Comparison of ENCODE assay signal across 18 mouse cellular contexts in the genomic region with DNA sequence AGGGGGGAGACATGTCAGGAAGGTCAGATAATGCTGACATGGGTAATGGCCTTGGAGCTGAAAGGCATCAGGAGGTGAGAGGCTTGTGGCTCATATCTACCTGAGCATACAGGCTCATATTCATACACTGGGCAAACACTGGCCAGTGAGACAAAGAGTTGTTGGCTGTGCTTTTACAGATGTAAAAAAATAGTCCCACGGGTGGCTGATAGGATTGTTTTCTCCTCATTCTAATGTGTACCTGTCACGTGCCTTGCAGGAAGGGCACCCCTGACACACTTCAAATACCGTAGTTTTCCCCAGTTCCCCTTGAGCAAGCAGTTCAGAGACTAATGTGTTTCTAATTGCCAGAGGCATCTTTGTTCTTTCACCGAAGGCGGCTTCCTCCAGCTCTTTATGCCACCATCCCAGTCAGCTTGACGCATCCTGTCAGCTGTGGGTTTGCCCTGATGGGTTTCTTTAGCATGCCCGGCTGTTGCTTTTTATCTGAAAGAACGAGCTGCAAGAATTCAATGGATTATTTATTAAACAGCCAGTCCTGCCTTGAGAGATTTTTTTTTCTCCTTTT.
DNase-seq lines count a peak whose midpoint lies in the region; ATAC-seq and TF ChIP-seq lines count a peak whose summit lies in the region.
"Had no signal": no experiment of that assay in that cellular context is flagged by ENCODE, and none has a peak within 500 bp of the region (broad histone marks: within the 10 kb centered on the region; RNA-seq: fewer than 3 reads in every experiment).

No protein-coding gene starts in this region.

- TF ChIP-seq CTCF in forebrain, postnatal 0 days (IDR thresholded peaks at IDR 0.05; ENCODE audit: low read depth), result no peak

- WGBS in hindbrain, embryonic 12.5 days, result 18% methylated on average over 8 of the region's 8 CpGs
- WGBS in hindbrain, embryonic 10.5 days, result 26% methylated on average over 8 of the region's 8 CpGs
- 17% methylated on average over 8 of the region's 8 CpGs for WGBS in embryonic facial prominence, embryonic 14.5 days
- 7% methylated on average over 8 of the region's 8 CpGs for WGBS in forebrain, postnatal 0 days
- WGBS in midbrain, embryonic 15.5 days, result 8% methylated on average over 8 of the region's 8 CpGs
- 56% methylated on average over 8 of the region's 8 CpGs for WGBS in liver, embryonic 12.5 days (ENCODE audit: insufficient replicate concordance)

- H3K4me1 ChIP-seq in hindbrain, embryonic 12.5 days, result peaks cover 8% of the 10 kb centered on the region
- peaks cover 19% of the 10 kb centered on the region for H3K4me1 ChIP-seq in hindbrain, embryonic 10.5 days (replicated peaks)
- H3K4me1 ChIP-seq in embryonic facial prominence, embryonic 14.5 days (ENCODE audit: control insufficient read depth, insufficient read depth, low read length), result no peaks in the 10 kb centered on the region
- no peaks in the 10 kb centered on the region for H3K4me1 ChIP-seq in forebrain, postnatal 0 days (ENCODE audit: insufficient read depth)
- peaks cover 18% of the 10 kb centered on the region for H3K4me1 ChIP-seq in midbrain, embryonic 15.5 days
- H3K4me1 ChIP-seq in liver, embryonic 12.5 days, result no peaks in the 10 kb centered on the region

- no peaks in the 10 kb centered on the region for H3K27me3 ChIP-seq in hindbrain, embryonic 12.5 days
- no peaks in the 10 kb centered on the region for H3K27me3 ChIP-seq in hindbrain, embryonic 10.5 days (ENCODE audit: insufficient read depth, poor library complexity, severe bottlenecking)
- H3K27me3 ChIP-seq in embryonic facial prominence, embryonic 14.5 days (replicated peaks; ENCODE audit: control insufficient read depth, insufficient read depth, low read length), result no peaks in the 10 kb centered on the region
- H3K27me3 ChIP-seq in forebrain, postnatal 0 days (ENCODE audit: insufficient read depth, low read length), result no peaks in the 10 kb centered on the region
- H3K27me3 ChIP-seq in midbrain, embryonic 15.5 days (replicated peaks), result no peaks in the 10 kb centered on the region
- no peaks in the 10 kb centered on the region for H3K27me3 ChIP-seq in liver, embryonic 12.5 days (replicated peaks)

- no peaks in the 10 kb centered on the region for H3K9me3 ChIP-seq in hindbrain, embryonic 12.5 days (replicated peaks)
- H3K9me3 ChIP-seq in hindbrain, embryonic 10.5 days, result no peaks in the 10 kb centered on the region
- no peaks in the 10 kb centered on the region for H3K9me3 ChIP-seq in embryonic facial prominence, embryonic 14.5 days (ENCODE audit: control insufficient read depth, low read length)
- H3K9me3 ChIP-seq in forebrain, postnatal 0 days (ENCODE audit: low read length), result no peaks in the 10 kb centered on the region
- H3K9me3 ChIP-seq in midbrain, embryonic 15.5 days, result no peaks in the 10 kb centered on the region
- no peaks in the 10 kb centered on the region for H3K9me3 ChIP-seq in liver, embryonic 12.5 days (replicated peaks)

- no peak for DNase-seq in hindbrain, embryonic 10.5 days (ENCODE audit: low spot score)
- DNase-seq in embryonic facial prominence, embryonic 14.5 days (ENCODE audit: low spot score), result peak; percentile 38
- DNase-seq in forebrain, postnatal 0 days, result peak; percentile 49
- DNase-seq in spleen, postnatal 10 days (ENCODE audit: low spot score in 2 of 2), result no peak
- DNase-seq: adrenal gland, postnatal 10 days; B cell, adult 2 months; cerebellum, adult 8-10 months; gastrocnemius, postnatal 14 days; kidney, adult 2 months; kidney, postnatal 4 days; left cerebral cortex, postnatal 4 days; lung, adult 2 months; lung, postnatal 4 days; thymus, postnatal 25 days had no signal

- no peak overlapping the region for H3K4me2 ChIP-seq in hindbrain, embryonic 12.5 days (replicated peaks)
- no peak overlapping the region for H3K4me2 ChIP-seq in embryonic facial prominence, embryonic 14.5 days (ENCODE audit: low read depth, low read length)
- no peak overlapping the region for H3K4me2 ChIP-seq in forebrain, postnatal 0 days (ENCODE audit: low read depth)
- no peak overlapping the region for H3K4me2 ChIP-seq in midbrain, embryonic 15.5 days
- H3K4me2 ChIP-seq in liver, embryonic 12.5 days, result no peak overlapping the region

- no peak for ATAC-seq in hindbrain, embryonic 12.5 days (ENCODE audit: low FRiP score)
- ATAC-seq in embryonic facial prominence, embryonic 14.5 days (ENCODE audit: low read depth), result no peak
- peak; percentile 76 for ATAC-seq in forebrain, postnatal 0 days
- peak; percentile 80 for ATAC-seq in midbrain, embryonic 15.5 days (replicated peaks)
- no peak for ATAC-seq in monocyte, adult 5-6 weeks (replicated peaks; ENCODE audit: insufficient number of reproducible peaks, low FRiP score, low TSS enrichment, poor library complexity, severe bottlenecking)
- no peak for ATAC-seq in liver, embryonic 12.5 days

- H3K4me3 ChIP-seq in hindbrain, embryonic 12.5 days, result no peak overlapping the region
- H3K4me3 ChIP-seq in hindbrain, embryonic 10.5 days, result no peak overlapping the region
- H3K4me3 ChIP-seq in embryonic facial prominence, embryonic 14.5 days (ENCODE audit: low read depth, low read length), result no peak overlapping the region
- no peak overlapping the region for H3K4me3 ChIP-seq in forebrain, postnatal 0 days (ENCODE audit: low read depth, low read length)
- no peak overlapping the region for H3K4me3 ChIP-seq in midbrain, embryonic 15.5 days
- H3K4me3 ChIP-seq in liver, embryonic 12.5 days, result no peak overlapping the region

- H3K27ac ChIP-seq in hindbrain, embryonic 12.5 days, result 0 out of 2 replicates have a peak overlapping the region, but pooled peaks have one; percentile 24
- H3K27ac ChIP-seq in hindbrain, embryonic 10.5 days, result no peak overlapping the region
- no peak overlapping the region for H3K27ac ChIP-seq in embryonic facial prominence, embryonic 14.5 days (replicated peaks; ENCODE audit: low read depth, low read length)
- H3K27ac ChIP-seq in forebrain, postnatal 0 days (ENCODE audit: low read depth, low read length), result 0 out of 2 replicates have a peak overlapping the region, but pooled peaks have one; percentile 15
- H3K27ac ChIP-seq in midbrain, embryonic 15.5 days, result peak overlapping the region; percentile 67
- H3K27ac ChIP-seq in liver, embryonic 12.5 days, result no peak overlapping the region

- H3K9ac ChIP-seq in hindbrain, embryonic 12.5 days, result no peak overlapping the region
- no peak overlapping the region for H3K9ac ChIP-seq in embryonic facial prominence, embryonic 14.5 days (ENCODE audit: low read depth, low read length)
- no peak overlapping the region for H3K9ac ChIP-seq in forebrain, postnatal 0 days
- no peak overlapping the region for H3K9ac ChIP-seq in midbrain, embryonic 15.5 days
- no peak overlapping the region for H3K9ac ChIP-seq in liver, embryonic 12.5 days

- H3K36me3 ChIP-seq in hindbrain, embryonic 12.5 days, result no peaks in the 10 kb centered on the region
- H3K36me3 ChIP-seq in hindbrain, embryonic 10.5 days, result no peaks in the 10 kb centered on the region
- H3K36me3 ChIP-seq in embryonic facial prominence, embryonic 14.5 days (ENCODE audit: control insufficient read depth, insufficient read depth, low read length), result no peaks in the 10 kb centered on the region
- H3K36me3 ChIP-seq in forebrain, postnatal 0 days (ENCODE audit: insufficient read depth), result no peaks in the 10 kb centered on the region
- no peaks in the 10 kb centered on the region for H3K36me3 ChIP-seq in midbrain, embryonic 15.5 days (replicated peaks)
- no peaks in the 10 kb centered on the region for H3K36me3 ChIP-seq in liver, embryonic 12.5 days

Comparison
In these comparisons a context has a peak if more than half of its experiments do, and no peak if none do; other contexts are left out.
1. H3K27ac ChIP-seq: peak in hindbrain, embryonic 12.5 days (single experiment), forebrain, postnatal 0 days (single experiment) and midbrain, embryonic 15.5 days (single experiment); none in hindbrain, embryonic 10.5 days (single experiment), embryonic facial prominence, embryonic 14.5 days (single experiment) and liver, embryonic 12.5 days (single experiment).
2. ATAC-seq: peak in forebrain, postnatal 0 days (single experiment) and midbrain, embryonic 15.5 days (single experiment); none in hindbrain, embryonic 12.5 days (single experiment), embryonic facial prominence, embryonic 14.5 days (single experiment), monocyte, adult 5-6 weeks (single experiment) and liver, embryonic 12.5 days (single experiment).
3. DNase-seq: peak in embryonic facial prominence, embryonic 14.5 days (single experiment) and forebrain, postnatal 0 days (single experiment); none in hindbrain, embryonic 10.5 days (single experiment) and spleen, postnatal 10 days (0 of 2).